Mouse (Mus musculus): ENCODE results near the gene Lhx1.

Gene Lhx1

GRCm38 (mm10) chr11:84496901-84497300, 28.4 kb downstream of the Lhx1 start:
- no peak for DNase-seq (ENCODE audit: low read depth, low spot score)

DNA sequence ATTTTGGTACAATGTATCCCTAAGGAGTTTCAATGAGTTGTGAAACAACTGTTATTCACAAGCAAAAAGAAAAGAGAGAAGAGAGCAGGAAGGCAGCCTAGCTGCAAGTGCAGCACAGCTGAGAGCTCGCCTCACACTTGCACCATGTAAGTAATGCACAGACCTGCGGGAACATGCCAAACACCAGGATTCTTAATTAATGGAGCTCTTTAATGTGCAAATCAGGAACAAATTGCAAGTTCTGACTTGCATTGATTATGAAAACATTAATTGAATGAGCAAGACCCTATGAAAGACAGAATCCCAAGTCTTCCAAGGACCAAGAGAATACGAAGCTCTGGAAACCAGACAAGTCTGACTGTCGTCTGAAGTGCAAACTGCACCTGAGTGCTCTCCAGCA, 29.6 kb downstream of the Lhx1 start:
- no peak for DNase-seq (ENCODE audit: low read depth, low spot score)

GRCm38 (mm10) chr11:84481661-84482060, 43.7 kb downstream of the Lhx1 start:
- DNase-seq (ENCODE audit: low read depth, low spot score), result no peak

GRCm38 (mm10) chr11:84480451-84480850, 44.9 kb downstream of the Lhx1 start:
- DNase-seq (ENCODE audit: low read depth, low spot score), result no peak

DNA sequence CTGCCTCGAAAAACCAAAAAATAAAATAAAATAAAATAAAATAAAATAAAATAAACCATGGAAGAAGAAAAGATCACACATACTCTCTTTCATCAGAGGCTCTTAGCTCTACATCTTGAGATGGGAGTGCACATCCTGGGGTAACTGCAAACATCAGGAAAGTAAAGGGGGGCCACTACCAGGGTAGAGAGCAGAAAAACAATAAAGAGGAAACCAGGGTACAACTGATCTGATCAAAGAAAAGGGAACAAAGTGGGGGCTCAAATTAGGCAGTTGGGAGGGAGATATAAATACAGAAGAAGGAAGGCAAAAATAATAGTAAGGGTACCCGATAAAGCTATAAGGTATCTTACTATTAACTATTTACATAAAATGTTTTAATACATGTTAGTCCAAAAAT, 48.7 kb downstream of the Lhx1 start:
- no peak for DNase-seq (ENCODE audit: low read depth, low spot score)

- no peak for DNase-seq (ENCODE audit: low read depth, low spot score)
Observed at GRCm38 (mm10) chr11:84475991-84476390, 49.3 kb downstream of the Lhx1 start.

GRCm38 (mm10) chr11:84473093-84473667, 52.2 kb downstream of the Lhx1 start:
- no peak for DNase-seq (ENCODE audit: low read depth, low spot score)

Data from ES-CJ7 (cell line).